11 mouse cellular contexts compared by ENCODE assay signal in the genomic region with DNA sequence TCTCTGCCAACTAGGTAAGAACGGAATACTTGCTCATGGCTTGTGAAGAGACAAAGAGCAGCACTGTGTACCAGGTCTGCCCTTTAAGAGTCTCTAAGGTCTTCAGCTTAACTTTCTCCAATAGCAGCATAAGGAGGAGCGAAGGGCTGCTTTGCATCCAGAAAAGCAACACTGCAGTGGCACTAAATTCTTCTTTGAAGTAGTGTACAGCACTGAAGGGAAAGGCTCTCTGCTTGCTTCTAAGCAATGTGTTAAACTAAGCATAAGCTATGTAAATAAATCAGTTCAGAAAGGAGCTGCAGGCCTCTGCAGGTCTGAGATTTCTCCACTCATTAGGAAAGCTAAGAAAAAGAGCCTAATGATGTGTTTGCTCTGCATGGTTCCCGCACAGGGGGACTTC.
"Had no signal": no experiment of that assay in that cellular context is flagged by ENCODE, and none has a peak within 500 bp of the region (broad histone marks: within the 10 kb centered on the region; RNA-seq: fewer than 3 reads in every experiment).

No protein-coding gene starts in this region.

- H3K27ac ChIP-seq: kidney, postnatal 0 days; liver, embryonic 15.5 days; stomach, postnatal 0 days had no signal

- ATAC-seq: lung, postnatal 0 days; midbrain, embryonic 16.5 days had no signal

- DNase-seq: kidney, adult 9 months; kidney, postnatal 36 days; liver; lung, adult 2 months; lung, postnatal 36 days; thymus, postnatal 4 days had no signal

- H3K4me2 ChIP-seq: liver, embryonic 15.5 days had no signal

- H3K36me3 ChIP-seq: liver, embryonic 15.5 days had no signal

- H3K9ac ChIP-seq: liver, embryonic 15.5 days had no signal

- H3K27me3 ChIP-seq: liver, embryonic 15.5 days had no signal

- H3K9me3 ChIP-seq: liver, embryonic 15.5 days had no signal

- H3K4me3 ChIP-seq: liver, embryonic 15.5 days had no signal
